In the genomic region with DNA sequence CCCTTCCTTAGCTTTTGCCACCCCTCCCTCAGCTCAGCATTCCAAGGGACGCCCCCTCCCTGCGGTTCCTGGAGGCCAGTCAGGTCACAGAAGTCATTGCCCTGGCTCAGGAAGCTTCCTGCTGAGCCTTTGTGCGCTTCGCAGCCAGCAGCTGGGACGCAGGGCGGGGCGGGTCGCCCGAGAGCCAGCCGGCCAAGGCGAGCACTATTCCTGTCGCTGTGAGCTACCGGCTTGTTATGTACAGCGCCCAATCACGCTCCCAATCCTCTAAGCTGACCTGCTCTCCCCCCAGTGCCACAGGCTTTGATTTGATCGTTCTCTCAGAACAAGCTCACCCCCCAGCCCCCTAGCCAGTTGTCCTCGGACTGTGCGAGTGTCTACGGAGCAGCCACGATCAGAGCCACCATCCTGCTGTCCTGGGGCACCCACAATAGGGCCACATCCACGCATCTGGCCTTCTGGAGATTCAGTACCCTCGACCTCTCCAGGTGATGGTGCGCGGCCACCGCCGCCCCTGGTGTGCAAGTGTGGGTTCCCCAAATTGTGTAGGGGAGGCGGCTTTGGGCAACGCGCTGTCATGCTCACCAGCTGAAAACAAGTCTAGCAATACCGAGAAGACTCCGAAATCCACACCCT, we compare ENCODE assay signal across 9 mouse cellular contexts. TPM values are rescaled to one million over a fixed set of nuclear protein-coding genes. Genes with fewer than 3 reads are reported as not detected.
DNase-seq lines count a peak whose midpoint lies in the region; ATAC-seq and TF ChIP-seq lines count a peak whose summit lies in the region.
"Had no signal": no experiment of that assay in that cellular context is flagged by ENCODE, and none has a peak within 500 bp of the region (broad histone marks: within the 10 kb centered on the region; RNA-seq: fewer than 3 reads in every experiment).

No protein-coding gene starts in this region.

- no peaks in the 10 kb centered on the region for H3K36me3 ChIP-seq in lung, postnatal 0 days (ENCODE audit: insufficient read depth, low read length)
- H3K36me3 ChIP-seq in embryonic facial prominence, embryonic 14.5 days (ENCODE audit: control insufficient read depth, insufficient read depth, low read length): no peaks in the 10 kb centered on the region
- H3K36me3 ChIP-seq in heart, embryonic 16.5 days (ENCODE audit: control insufficient read depth, insufficient read depth): no peaks in the 10 kb centered on the region
- H3K36me3 ChIP-seq in liver, embryonic 16.5 days (ENCODE audit: control insufficient read depth, insufficient read depth): no peaks in the 10 kb centered on the region
- no peaks in the 10 kb centered on the region for H3K36me3 ChIP-seq in stomach, embryonic 16.5 days (ENCODE audit: control insufficient read depth, insufficient read depth, low read length)

- DNase-seq in lung, postnatal 0 days (ENCODE audit: low spot score): no peak
- no peak for DNase-seq in lung, postnatal 10 days
- DNase-seq in embryonic facial prominence, embryonic 14.5 days (ENCODE audit: low spot score): peak; percentile 31
- DNase-seq in left cerebral cortex, adult 9 months (ENCODE audit: low spot score in 2 of 2): no peak
- no peak for DNase-seq in thymus, postnatal 25 days

- TF ChIP-seq EP300 in lung, postnatal 0 days (IDR thresholded peaks at IDR 0.05): no peak

- H3K27ac ChIP-seq in lung, postnatal 0 days (ENCODE audit: low read length): no peak overlapping the region
- no peak overlapping the region for H3K27ac ChIP-seq in embryonic facial prominence, embryonic 14.5 days (replicated peaks; ENCODE audit: low read depth, low read length)
- H3K27ac ChIP-seq in heart, embryonic 16.5 days (ENCODE audit: low read length): no peak overlapping the region
- H3K27ac ChIP-seq in liver, embryonic 16.5 days (ENCODE audit: low read length): no peak overlapping the region
- H3K27ac ChIP-seq in stomach, embryonic 16.5 days (ENCODE audit: low read length): no peak overlapping the region
- H3K27ac ChIP-seq: macrophage had no signal

- ATAC-seq in lung, postnatal 0 days: no peak
- ATAC-seq in embryonic facial prominence, embryonic 14.5 days (ENCODE audit: low read depth): peak; percentile 63
- peak; percentile 63; the same call in 1 of the 2 replicates for ATAC-seq in heart, embryonic 16.5 days (replicated peaks; ENCODE audit: extremely low read depth, insufficient read depth, low FRiP score)
- ATAC-seq in liver, embryonic 16.5 days (ENCODE audit: low read depth): no peak
- ATAC-seq in stomach, embryonic 16.5 days (ENCODE audit: insufficient read depth, low FRiP score): peak; percentile 40; the same call in 1 of the 2 replicates

- H3K27me3 ChIP-seq in lung, postnatal 0 days (replicated peaks; ENCODE audit: insufficient read depth, low read length): no peaks in the 10 kb centered on the region
- no peaks in the 10 kb centered on the region for H3K27me3 ChIP-seq in embryonic facial prominence, embryonic 14.5 days (replicated peaks; ENCODE audit: control insufficient read depth, insufficient read depth, low read length)
- H3K27me3 ChIP-seq in heart, embryonic 16.5 days (ENCODE audit: control insufficient read depth, insufficient read depth, low read length): no peaks in the 10 kb centered on the region
- no peaks in the 10 kb centered on the region for H3K27me3 ChIP-seq in liver, embryonic 16.5 days (ENCODE audit: control insufficient read depth, insufficient read depth, low read depth, low read length)
- 0 out of 2 replicates have a peak, but pooled peaks cover 5% of the 10 kb centered on the region for H3K27me3 ChIP-seq in stomach, embryonic 16.5 days (ENCODE audit: control insufficient read depth, insufficient read depth, low read length)

- WGBS in lung, postnatal 0 days: 23% methylated on average over 29 of the region's 31 CpGs
- 27% methylated on average over 17 of the region's 31 CpGs for WGBS in embryonic facial prominence, embryonic 14.5 days
- WGBS in heart, embryonic 16.5 days: 15% methylated on average over 29 of the region's 31 CpGs
- 15% methylated on average over 31 of the region's 31 CpGs for WGBS in liver, embryonic 16.5 days (ENCODE audit: insufficient replicate concordance)
- WGBS in stomach, embryonic 16.5 days: 18% methylated on average over 31 of the region's 31 CpGs

- no peak overlapping the region for H3K9ac ChIP-seq in lung, postnatal 0 days (replicated peaks; ENCODE audit: low read depth)
- no peak overlapping the region for H3K9ac ChIP-seq in embryonic facial prominence, embryonic 14.5 days (ENCODE audit: low read depth, low read length)
- H3K9ac ChIP-seq in heart, embryonic 16.5 days (ENCODE audit: low read length): peak overlapping the region; percentile 49; the same call in 1 of the 2 replicates
- H3K9ac ChIP-seq in liver, embryonic 16.5 days (ENCODE audit: low read depth, low read length): no peak overlapping the region
- 0 out of 2 replicates have a peak overlapping the region, but pooled peaks have one; percentile 0 for H3K9ac ChIP-seq in stomach, embryonic 16.5 days (ENCODE audit: low read length)

- peak overlapping the region; percentile 49 for H3K4me2 ChIP-seq in lung, postnatal 0 days (replicated peaks; ENCODE audit: low read depth, low read length)
- peak overlapping the region; percentile 59 for H3K4me2 ChIP-seq in embryonic facial prominence, embryonic 14.5 days (ENCODE audit: low read depth, low read length)
- peak overlapping the region; percentile 83 for H3K4me2 ChIP-seq in heart, embryonic 16.5 days (ENCODE audit: low read depth, low read length)
- H3K4me2 ChIP-seq in liver, embryonic 16.5 days (ENCODE audit: low read depth, low read length): 0 out of 2 replicates have a peak overlapping the region, but pooled peaks have one; percentile 9
- peak overlapping the region; percentile 52 for H3K4me2 ChIP-seq in stomach, embryonic 16.5 days (ENCODE audit: low read depth, low read length)

- H3K4me3 ChIP-seq in lung, postnatal 0 days (ENCODE audit: low read depth, low read length): no peak overlapping the region
- peak overlapping the region; percentile 24 for H3K4me3 ChIP-seq in embryonic facial prominence, embryonic 14.5 days (ENCODE audit: low read depth, low read length)
- H3K4me3 ChIP-seq in heart, embryonic 16.5 days (ENCODE audit: low read length): peak overlapping the region; percentile 46
- no peak overlapping the region for H3K4me3 ChIP-seq in liver, embryonic 16.5 days (ENCODE audit: low read depth, low read length)
- H3K4me3 ChIP-seq in stomach, embryonic 16.5 days (replicated peaks; ENCODE audit: low read length): peak overlapping the region; percentile 23

- TF ChIP-seq CTCF in lung, postnatal 0 days (IDR thresholded peaks at IDR 0.05): no peak

- no peaks in the 10 kb centered on the region for H3K9me3 ChIP-seq in lung, postnatal 0 days (ENCODE audit: low read length)
- no peaks in the 10 kb centered on the region for H3K9me3 ChIP-seq in embryonic facial prominence, embryonic 14.5 days (ENCODE audit: control insufficient read depth, low read length)
- H3K9me3 ChIP-seq in heart, embryonic 16.5 days (replicated peaks; ENCODE audit: control insufficient read depth, low read length): no peaks in the 10 kb centered on the region
- H3K9me3 ChIP-seq in liver, embryonic 16.5 days (replicated peaks; ENCODE audit: control insufficient read depth, low read length): no peaks in the 10 kb centered on the region
- H3K9me3 ChIP-seq in stomach, embryonic 16.5 days (replicated peaks; ENCODE audit: control insufficient read depth, low read length): no peaks in the 10 kb centered on the region

- no peaks in the 10 kb centered on the region for H3K4me1 ChIP-seq in lung, postnatal 0 days (ENCODE audit: insufficient read depth, low read depth, low read length)
- no peaks in the 10 kb centered on the region for H3K4me1 ChIP-seq in embryonic facial prominence, embryonic 14.5 days (ENCODE audit: control insufficient read depth, insufficient read depth, low read length)
- peaks cover 2% of the 10 kb centered on the region; the same call in 1 of the 2 replicates for H3K4me1 ChIP-seq in heart, embryonic 16.5 days (ENCODE audit: control insufficient read depth, insufficient read depth, low read length)
- H3K4me1 ChIP-seq in liver, embryonic 16.5 days (ENCODE audit: control insufficient read depth, low read depth, low read length): no peaks in the 10 kb centered on the region
- H3K4me1 ChIP-seq in stomach, embryonic 16.5 days (ENCODE audit: control insufficient read depth, insufficient read depth, low read length): no peaks in the 10 kb centered on the region

RNA-seq across cellular contexts. Expression of a gene that starts 0.5 kb away (rescaled TPM):
- 0.06 and 0.13 TPM in 2 replicates for polyA plus RNA-seq in lung, postnatal 0 days (2015; fragmentation: Nextera tagmentation; extraction: Ambion mirVana)
- polyA plus RNA-seq in embryonic facial prominence, embryonic 14.5 days (2014; fragmentation: Nextera tagmentation; extraction: Ambion mirVana): 0.79 and 0.96 TPM in 2 replicates
- 0.34 and 0.51 TPM in 2 replicates for polyA plus RNA-seq in heart, embryonic 16.5 days (2015; fragmentation: Nextera tagmentation; extraction: Ambion mirVana)
- polyA plus RNA-seq in liver, embryonic 16.5 days (2015; fragmentation: Nextera tagmentation; extraction: Ambion mirVana): not detected in 2 replicates
- 0.19 and 0.46 TPM in 2 replicates for polyA plus RNA-seq in stomach, embryonic 16.5 days (2015; fragmentation: Nextera tagmentation; extraction: Ambion mirVana)
- polyA plus RNA-seq: macrophage had no signal

Comparison
In these comparisons a context has a peak if more than half of its experiments do, and no peak if none do; other contexts are left out.
1. ATAC-seq: peak in embryonic facial prominence, embryonic 14.5 days (single experiment), heart, embryonic 16.5 days (single experiment) and stomach, embryonic 16.5 days (single experiment); none in lung, postnatal 0 days (single experiment) and liver, embryonic 16.5 days (single experiment).
2. H3K4me2 ChIP-seq: peak in every context shown above with its lines; median percentile 83 in heart, embryonic 16.5 days; 59 in embryonic facial prominence, embryonic 14.5 days; 52 in stomach, embryonic 16.5 days; 49 in lung, postnatal 0 days; 9 in liver, embryonic 16.5 days.
3. H3K4me3 ChIP-seq: peak in embryonic facial prominence, embryonic 14.5 days (single experiment), heart, embryonic 16.5 days (single experiment) and stomach, embryonic 16.5 days (single experiment); none in lung, postnatal 0 days (single experiment) and liver, embryonic 16.5 days (single experiment).
4. H3K9ac ChIP-seq: peak in heart, embryonic 16.5 days (single experiment) and stomach, embryonic 16.5 days (single experiment); none in lung, postnatal 0 days (single experiment), embryonic facial prominence, embryonic 14.5 days (single experiment) and liver, embryonic 16.5 days (single experiment).